Mouse (Mus musculus): ENCODE measurements at regions not wholly inside any gene's neighbourhood (a gene's known extent, or its start where the extent isn't known, plus 50 kb on each side); places are given as distances from the start of the nearest gene placed in this dataset.

DNA sequence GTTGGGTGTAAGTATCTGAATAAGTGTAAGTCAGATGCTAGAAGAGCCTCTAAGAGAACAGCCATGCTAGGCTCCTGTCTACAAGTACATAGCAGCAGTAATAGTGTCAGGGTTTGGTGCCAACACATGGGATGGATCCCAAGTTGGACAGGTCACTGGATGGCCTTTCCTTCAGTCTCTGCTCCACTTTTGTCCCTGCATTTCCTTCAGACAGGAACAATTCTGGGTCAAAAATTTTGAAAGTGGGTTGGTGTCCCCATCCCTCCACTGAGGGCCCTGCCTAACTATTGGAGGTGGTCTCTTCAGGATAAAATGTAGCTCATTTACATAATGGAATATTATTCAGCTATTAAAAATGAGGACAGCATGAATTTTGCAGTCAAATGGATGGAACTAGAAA, 122.7 kb upstream of the Sox2 start:
- TF ChIP-seq CTCF (IDR thresholded peaks at IDR 0.05; ENCODE audit: control insufficient read depth, insufficient read depth, insufficient read length) = no peak
- TF ChIP-seq FOSL1 (IDR thresholded peaks at IDR 0.05; ENCODE audit: insufficient read depth, low read length, poor library complexity, severe bottlenecking) = no peak
- no peak for TF ChIP-seq USF1 (IDR thresholded peaks at IDR 0.05; ENCODE audit: low read depth)
- no peak for TF ChIP-seq MAX (IDR thresholded peaks at IDR 0.05)
